Mouse (Mus musculus) heart, postnatal 25 days (tissue): ENCODE measurements at regions not wholly inside any gene's neighbourhood (a gene's known extent, or its start where the extent isn't known, plus 50 kb on each side); places are given as distances from the start of the nearest gene placed in this dataset.
A peak's percentile ranks its signal among the peaks of the same experiment; 100 is the strongest.

Experiments used
- DNase-seq: peaks from one replicate; pipeline ENCODE4 v3.0.0; 2022; ENCODE audit warnings: low spot score
- intact Hi-C: fragments of 180-260 bp; cut with DNase I; formaldehyde crosslinking; loops from one replicate; pipeline ENCODE4 v1.15.1; 2025

- DNase-seq, result no peak
- intact Hi-C loops, result no loop called here
Observed at GRCm38 (mm10) chr5:103374162-103374561, 50.8 kb upstream of the Ptpn13 start.

- intact Hi-C loops, result no loop called here
Observed at GRCm38 (mm10) chr5:103373089-103373488, 51.9 kb upstream of the Ptpn13 start.

GRCm38 (mm10) chr5:103370456-103370855 is 54.5 kb upstream of the Ptpn13 start:
- intact Hi-C loops, result no loop called here
- no peak for DNase-seq

More at GRCm38 (mm10) chr5:103373089-103373488, 51.9 kb upstream of the Ptpn13 start:
- DNase-seq, result no peak

GRCm38 (mm10) chr5:103368993-103369392 is 56.0 kb upstream of the Ptpn13 start:
- no peak for DNase-seq
- intact Hi-C loops, result no loop called here

GRCm38 (mm10) chr5:103367201-103367671 is 57.8 kb upstream of the Ptpn13 start:
- intact Hi-C loops, result no loop called here
- no peak for DNase-seq

GRCm38 (mm10) chr5:103365700-103366448 is 59.1 kb upstream of the Ptpn13 start:
- intact Hi-C loops, result no loop called here

GRCm38 (mm10) chr5:103364791-103365699 is 59.9 kb upstream of the Ptpn13 start:
- intact Hi-C loops, result no loop called here
- no peak for DNase-seq

More at GRCm38 (mm10) chr5:103365700-103366448, 59.1 kb upstream of the Ptpn13 start:
- no peak for DNase-seq

- no peak for DNase-seq
Observed at GRCm38 (mm10) chr5:103360775-103361247, 64.2 kb upstream of the Ptpn13 start.

GRCm38 (mm10) chr5:103360360-103360759 is 64.6 kb upstream of the Ptpn13 start:
- intact Hi-C loops, result no loop called here

More at GRCm38 (mm10) chr5:103360775-103361247, 64.2 kb upstream of the Ptpn13 start:
- intact Hi-C loops, result no loop called here

GRCm38 (mm10) chr5:103357558-103357957 is 67.4 kb upstream of the Ptpn13 start:
- intact Hi-C loops, result loop anchor here (5.0 to 10.0 kb wide), 2 partner anchors 100 to 467 kb away; no protein-coding TSS in a partner anchor
- DNase-seq, result no peak

More at GRCm38 (mm10) chr5:103360360-103360759, 64.6 kb upstream of the Ptpn13 start:
- no peak for DNase-seq

GRCm38 (mm10) chr5:103356500-103356899 is 68.5 kb upstream of the Ptpn13 start:
- no peak for DNase-seq
- intact Hi-C loops, result loop anchor here (5.0 to 10.0 kb wide), 2 partner anchors 101 to 468 kb away; no protein-coding TSS in a partner anchor

- intact Hi-C loops, result loop anchor here (1.0 to 10.0 kb wide), 3 partner anchors 102 to 469 kb away; no protein-coding TSS in a partner anchor
- peak; percentile 11 for DNase-seq
Observed at GRCm38 (mm10) chr5:103355372-103356300, 69.4 kb upstream of the Ptpn13 start.

- intact Hi-C loops, result no loop called here
- no peak for DNase-seq
Observed at GRCm38 (mm10) chr5:103343869-103344268, 81.1 kb upstream of the Ptpn13 start.

GRCm38 (mm10) chr5:103341456-103341855 is 83.5 kb upstream of the Ptpn13 start:
- intact Hi-C loops, result no loop called here
- no peak for DNase-seq

GRCm38 (mm10) chr5:103340626-103341025 is 84.4 kb upstream of the Ptpn13 start:
- no peak for DNase-seq
- intact Hi-C loops, result no loop called here

GRCm38 (mm10) chr5:103336689-103337490 is 88.1 kb upstream of the Ptpn13 start:
- no peak for DNase-seq
- intact Hi-C loops, result no loop called here

- intact Hi-C loops, result no loop called here
- no peak for DNase-seq
Observed at GRCm38 (mm10) chr5:103335916-103336688, 88.9 kb upstream of the Ptpn13 start.

GRCm38 (mm10) chr5:103326412-103326811 is 98.6 kb upstream of the Ptpn13 start:
- intact Hi-C loops, result no loop called here

More at GRCm38 (mm10) chr5:103326412-103326811, 98.6 kb upstream of the Ptpn13 start:
- DNase-seq, result no peak
